Mouse (Mus musculus): Measurements from ENCODE around the gene Msh5.
A peak's percentile ranks its signal among the peaks of the same experiment; 100 is the strongest.
"Not testable (repeated sequence)": the region's sequence is repeated elsewhere in the genome, so short reads cannot be mapped to it uniquely, and the experiment has no call there.

The Msh5 gene

GRCm38 (mm10) chr17:35047688-35048087 lies 1.1 kb upstream of the Msh5 start:
- DNase-seq: peak; percentile 82

GRCm38 (mm10) chr17:35045807-35046680 lies 501 bp downstream of the Msh5 start:
- peak; percentile 31 for DNase-seq

GRCm38 (mm10) chr17:35044904-35045806 lies 1.4 kb downstream of the Msh5 start:
- DNase-seq: no peak

GRCm38 (mm10) chr17:35043794-35044193 lies 2.8 kb downstream of the Msh5 start:
- no peak for DNase-seq

- no peak for DNase-seq
Observed at GRCm38 (mm10) chr17:35039121-35039873, 7.2 kb downstream of the Msh5 start.

GRCm38 (mm10) chr17:35034896-35035295 lies 11.6 kb downstream of the Msh5 start:
- no peak for DNase-seq

- not testable (repeated sequence) for DNase-seq
Observed at GRCm38 (mm10) chr17:35033703-35034102, 12.8 kb downstream of the Msh5 start.

GRCm38 (mm10) chr17:35032323-35032870 lies 14.1 kb downstream of the Msh5 start:
- no peak for DNase-seq

GRCm38 (mm10) chr17:35031880-35032279 lies 14.7 kb downstream of the Msh5 start:
- no peak for DNase-seq

GRCm38 (mm10) chr17:35031272-35031671 lies 15.3 kb downstream of the Msh5 start:
- no peak for DNase-seq

- DNase-seq: no peak
Observed at GRCm38 (mm10) chr17:35029691-35030532, 16.6 kb downstream of the Msh5 start.

GRCm38 (mm10) chr17:35028315-35028714 lies 18.2 kb downstream of the Msh5 start:
- DNase-seq: no peak

- no peak for DNase-seq
Observed at GRCm38 (mm10) chr17:35027277-35028068, 19.1 kb downstream of the Msh5 start, which contains the start of gene Sapcd1. Sapcd1 (minus strand) TSS chr17:35028016.

GRCm38 (mm10) chr17:35026206-35026605 lies 20.3 kb downstream of the Msh5 start:
- no peak for DNase-seq

GRCm38 (mm10) chr17:35024691-35025488 lies 21.7 kb downstream of the Msh5 start:
- no peak for DNase-seq

- no peak for DNase-seq
Observed at GRCm38 (mm10) chr17:35024261-35024660, 22.3 kb downstream of the Msh5 start.

- no peak for DNase-seq
Observed at GRCm38 (mm10) chr17:35023756-35024155, 22.8 kb downstream of the Msh5 start.

GRCm38 (mm10) chr17:35023221-35023620 lies 23.3 kb downstream of the Msh5 start:
- no peak for DNase-seq

- no peak for DNase-seq
Observed at GRCm38 (mm10) chr17:35022541-35023060, 23.9 kb downstream of the Msh5 start.

All from kidney, adult 11 months (tissue).